Mouse (Mus musculus): ENCODE measurements at regions not wholly inside any gene's neighbourhood (a gene's known extent, or its start where the extent isn't known, plus 50 kb on each side); places are given as distances from the start of the nearest gene placed in this dataset.

DNA sequence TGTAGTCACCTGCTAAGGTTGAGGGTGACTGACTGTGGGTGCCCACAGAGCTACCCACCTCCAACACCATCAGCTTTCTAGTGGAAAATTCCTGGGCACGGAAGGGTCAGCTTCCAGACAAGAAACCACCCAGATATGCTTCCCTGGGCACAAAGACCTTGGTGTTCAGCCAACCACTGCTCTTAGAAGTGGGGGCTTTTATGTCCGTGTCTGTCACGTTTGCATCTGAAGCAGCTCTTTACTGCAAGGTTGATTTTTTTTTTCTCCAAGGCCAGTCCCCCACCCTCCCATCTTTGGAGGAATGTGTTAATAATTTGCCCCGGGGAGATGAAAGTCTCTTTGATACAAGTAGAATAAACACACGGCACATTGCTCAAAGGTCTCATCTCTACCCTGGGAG lies 98.6 kb upstream of the Ankrd55 start:
- no peak for TF ChIP-seq POLR2A (IDR thresholded peaks at IDR 0.05; ENCODE audit: low read depth, low read length)
- no peak for TF ChIP-seq CTCF (IDR thresholded peaks at IDR 0.05; ENCODE audit: extremely low read depth, insufficient read depth, insufficient read length, insufficient replicate concordance)

Data from spleen, adult 2 months (tissue).